Mouse (Mus musculus) ES-Bruce4 (cell line): ENCODE data around the gene Samd13.

Experiments
- CTCF ChIP-seq: IDR thresholded peaks from one replicate; pipeline ENCODE4 v1.8.1; 2011; ENCODE audit warnings: low read depth, low read length
- EP300 ChIP-seq: IDR thresholded peaks from 2 replicates; pipeline ENCODE4 v1.6.1; 2011; ENCODE audit warnings: low read depth, low read length; ENCODE audit not compliant: insufficient read depth

DNA sequence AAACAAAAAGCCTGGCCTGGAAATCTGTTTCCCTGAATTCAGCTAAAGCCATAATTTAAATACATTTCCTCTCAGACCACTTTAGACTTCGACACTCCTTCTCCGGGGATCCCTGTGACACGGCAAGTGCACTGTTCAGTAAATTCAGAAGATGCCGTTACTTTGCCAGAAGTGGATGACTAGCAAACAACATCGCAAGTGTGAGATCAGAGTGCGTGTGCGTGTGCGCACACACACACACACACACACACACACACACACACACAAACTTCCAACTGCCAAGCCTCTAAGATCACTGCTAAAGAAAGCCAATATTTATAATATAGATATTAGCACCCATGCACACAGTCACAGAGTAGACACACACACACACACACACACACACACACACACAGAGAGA is 3.7 kb downstream of the Samd13 start:
- no peak for TF ChIP-seq EP300
- no peak for TF ChIP-seq CTCF
